Mouse (Mus musculus): ENCODE measurements around the gene B230307C23Rik.

GRCm38 (mm10) chr16:97953300-97953699 lies 43.8 kb upstream of the B230307C23Rik start:
- TF ChIP-seq CTCF (IDR thresholded peaks at IDR 0.05; ENCODE audit: borderline replicate concordance, insufficient read depth, low read depth, low read length) = no peak
- TF ChIP-seq POLR2A (IDR thresholded peaks at IDR 0.05; ENCODE audit: borderline replicate concordance, insufficient read depth, low read length) = no peak

All from cerebellum, adult 2 months (tissue).